Mouse (Mus musculus): Measurements from ENCODE around the gene Dhdh. TPM values are rescaled to one million over a fixed set of nuclear protein-coding genes. Genes with fewer than 3 reads are reported as not detected.
"Not testable (repeated sequence)": the region's sequence is repeated elsewhere in the genome, so short reads cannot be mapped to it uniquely, and the experiment has no call there.

Dhdh gene
- polyA plus RNA-seq, 2 experiments from 2014 or later: 1.1 to 2.7 TPM

GRCm38 (mm10) chr7:45509912-45510787, 21.5 kb upstream of the Dhdh start, which contains the start of gene Nucb1:
TSS of gene Nucb1 (minus strand) at chr7:45510406.
- peak; percentile 90 for ATAC-seq

- ATAC-seq: peak; percentile 8
Observed at GRCm38 (mm10) chr7:45509181-45509882, 20.7 kb upstream of the Dhdh start.

GRCm38 (mm10) chr7:45508561-45508960, 20.0 kb upstream of the Dhdh start:
- no peak for ATAC-seq

- no peak for ATAC-seq
Observed at GRCm38 (mm10) chr7:45507583-45507982, 19.0 kb upstream of the Dhdh start.

GRCm38 (mm10) chr7:45498427-45498826, 9.8 kb upstream of the Dhdh start:
- ATAC-seq: no peak

GRCm38 (mm10) chr7:45494548-45494947, 5.9 kb upstream of the Dhdh start:
- ATAC-seq: no peak

- ATAC-seq: no peak
Observed at GRCm38 (mm10) chr7:45492951-45493350, 4.3 kb upstream of the Dhdh start.

- ATAC-seq: no peak
Observed at GRCm38 (mm10) chr7:45492225-45492844, 3.7 kb upstream of the Dhdh start.

GRCm38 (mm10) chr7:45491264-45491663, 2.7 kb upstream of the Dhdh start:
- ATAC-seq: no peak

GRCm38 (mm10) chr7:45490822-45491221, 2.2 kb upstream of the Dhdh start:
- no peak for ATAC-seq

GRCm38 (mm10) chr7:45489578-45489977, 973 bp upstream of the Dhdh start:
- no peak for ATAC-seq

- no peak for ATAC-seq
Observed at GRCm38 (mm10) chr7:45487861-45488292, 728 bp downstream of the Dhdh start.

GRCm38 (mm10) chr7:45486761-45487415, 1.7 kb downstream of the Dhdh start, which contains the start of gene Gm45808:
TSS of gene Gm45808 (minus strand) at chr7:45486811.
- ATAC-seq: no peak

GRCm38 (mm10) chr7:45486158-45486557, 2.4 kb downstream of the Dhdh start:
- no peak for ATAC-seq

- not testable (repeated sequence) for ATAC-seq
Observed at GRCm38 (mm10) chr7:45484985-45485384, 3.6 kb downstream of the Dhdh start.

GRCm38 (mm10) chr7:45482166-45482565, 6.4 kb downstream of the Dhdh start:
- no peak for ATAC-seq

- ATAC-seq: peak; percentile 80
Observed at GRCm38 (mm10) chr7:45481374-45481927, 7.2 kb downstream of the Dhdh start, which contains the start of gene Tulp2. TSS of gene Tulp2 (plus strand) at chr7:45481877.

- ATAC-seq: not testable (repeated sequence)
Observed at GRCm38 (mm10) chr7:45480310-45480709, 8.3 kb downstream of the Dhdh start.

- ATAC-seq: no peak
Observed at GRCm38 (mm10) chr7:45478774-45479173, 9.8 kb downstream of the Dhdh start.

GRCm38 (mm10) chr7:45477003-45477402, 11.6 kb downstream of the Dhdh start:
- peak; percentile 81 for ATAC-seq

GRCm38 (mm10) chr7:45476453-45476852, 12.2 kb downstream of the Dhdh start:
- ATAC-seq: no peak

Data from CD4-positive, CD25-positive, alpha-beta regulatory T cell, adult 4 months (primary cell).